Mouse (Mus musculus) ES-E14 (cell line): ENCODE data around the gene Tlr4.

Experiments
- MAFK ChIP-seq: IDR thresholded peaks from 2 replicates; pipeline ENCODE4 v1.6.1; 2014; ENCODE audit warnings: mild to moderate bottlenecking, low read depth, low read length, inconsistent platforms; ENCODE audit not compliant: insufficient read depth
- ZC3H11A ChIP-seq: IDR thresholded peaks from 2 replicates; pipeline ENCODE4 v1.6.1; 2012; ENCODE audit warnings: low read depth, mild to moderate bottlenecking, inconsistent platforms, low read length, borderline replicate concordance

GRCm38 (mm10) chr4:66875751-66876150, 48.4 kb downstream of the Tlr4 start:
- TF ChIP-seq ZC3H11A (no peak), MAFK (no peak)
